Mouse (Mus musculus): Measurements from ENCODE around the gene Fam172a. TPM values are rescaled to one million over a fixed set of nuclear protein-coding genes. Genes with fewer than 3 reads are reported as not detected.

Gene Fam172a
- polyA plus RNA-seq, 1 experiment from 2014 or later = 20.3 TPM

DNA sequence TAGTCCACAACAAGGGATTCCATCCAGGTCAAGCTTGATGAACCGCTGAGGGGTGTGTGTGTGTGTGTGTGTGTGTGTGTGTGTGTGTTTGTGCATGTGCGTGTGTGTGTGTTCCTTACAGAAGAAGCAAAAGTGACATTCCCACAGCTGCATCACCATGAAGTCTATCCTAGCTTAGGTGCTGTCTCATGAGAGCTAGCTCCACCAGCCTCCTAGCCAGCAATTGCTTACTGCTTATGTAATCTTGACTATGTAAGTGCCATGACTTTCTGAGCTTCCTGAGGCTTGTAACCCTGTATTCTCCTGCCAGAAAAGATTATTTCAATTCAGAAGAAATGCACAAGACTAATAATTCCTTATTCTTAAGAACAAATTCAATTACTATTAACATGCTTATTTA, 221.0 kb downstream of the Fam172a start:
- H3K4me3 ChIP-seq (ENCODE audit: low read length) = no peak overlapping the region
- no peak overlapping the region for H3K27ac ChIP-seq (ENCODE audit: low read length)
- H3K9ac ChIP-seq (ENCODE audit: low read depth, low read length) = no peak overlapping the region
- H3K36me3 ChIP-seq (ENCODE audit: control insufficient read depth, insufficient read depth, low read length) = no peaks in the 10 kb centered on the region
- H3K9me3 ChIP-seq (ENCODE audit: control insufficient read depth, low read length) = no peaks in the 10 kb centered on the region
- H3K4me1 ChIP-seq (ENCODE audit: control insufficient read depth, insufficient read depth, low read length) = no peaks in the 10 kb centered on the region
- no peaks in the 10 kb centered on the region for H3K27me3 ChIP-seq (replicated peaks; ENCODE audit: control insufficient read depth, insufficient read depth, low read length)
- 91% methylated on average over 2 of the region's 2 CpGs for WGBS
- ATAC-seq = no peak
- no peak overlapping the region for H3K4me2 ChIP-seq (ENCODE audit: low read depth, low read length)

DNA sequence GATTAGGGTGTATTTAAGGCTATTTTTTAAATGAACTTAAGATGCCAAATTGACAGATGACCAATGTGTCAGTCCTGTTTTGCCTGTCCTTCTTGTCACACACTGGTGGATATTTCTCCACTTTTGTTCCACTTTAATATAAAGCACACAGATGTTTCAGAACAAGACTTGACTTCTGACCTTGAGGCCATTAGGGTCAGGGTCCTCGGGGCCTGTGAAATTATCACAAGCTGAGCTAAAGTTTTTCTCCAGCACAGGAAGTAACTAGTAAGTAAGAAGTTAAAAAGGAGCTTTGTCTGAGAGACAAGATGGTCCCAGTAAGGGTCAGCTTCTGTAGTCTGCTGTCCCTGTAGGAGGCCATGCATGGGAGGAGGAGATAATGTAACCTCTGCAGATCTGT, 255.8 kb downstream of the Fam172a start:
- ATAC-seq = no peak
- 31% methylated on average over 1 of the region's 1 CpGs for WGBS
- no peaks in the 10 kb centered on the region for H3K36me3 ChIP-seq (ENCODE audit: control insufficient read depth, insufficient read depth, low read length)
- H3K27me3 ChIP-seq (replicated peaks; ENCODE audit: control insufficient read depth, insufficient read depth, low read length) = no peaks in the 10 kb centered on the region
- no peaks in the 10 kb centered on the region for H3K9me3 ChIP-seq (ENCODE audit: control insufficient read depth, low read length)
- no peak overlapping the region for H3K9ac ChIP-seq (ENCODE audit: low read depth, low read length)
- no peak overlapping the region for H3K27ac ChIP-seq (ENCODE audit: low read length)
- no peak overlapping the region for H3K4me3 ChIP-seq (ENCODE audit: low read length)
- no peak overlapping the region for H3K4me2 ChIP-seq (ENCODE audit: low read depth, low read length)
- no peaks in the 10 kb centered on the region for H3K4me1 ChIP-seq (ENCODE audit: control insufficient read depth, insufficient read depth, low read length)

DNA sequence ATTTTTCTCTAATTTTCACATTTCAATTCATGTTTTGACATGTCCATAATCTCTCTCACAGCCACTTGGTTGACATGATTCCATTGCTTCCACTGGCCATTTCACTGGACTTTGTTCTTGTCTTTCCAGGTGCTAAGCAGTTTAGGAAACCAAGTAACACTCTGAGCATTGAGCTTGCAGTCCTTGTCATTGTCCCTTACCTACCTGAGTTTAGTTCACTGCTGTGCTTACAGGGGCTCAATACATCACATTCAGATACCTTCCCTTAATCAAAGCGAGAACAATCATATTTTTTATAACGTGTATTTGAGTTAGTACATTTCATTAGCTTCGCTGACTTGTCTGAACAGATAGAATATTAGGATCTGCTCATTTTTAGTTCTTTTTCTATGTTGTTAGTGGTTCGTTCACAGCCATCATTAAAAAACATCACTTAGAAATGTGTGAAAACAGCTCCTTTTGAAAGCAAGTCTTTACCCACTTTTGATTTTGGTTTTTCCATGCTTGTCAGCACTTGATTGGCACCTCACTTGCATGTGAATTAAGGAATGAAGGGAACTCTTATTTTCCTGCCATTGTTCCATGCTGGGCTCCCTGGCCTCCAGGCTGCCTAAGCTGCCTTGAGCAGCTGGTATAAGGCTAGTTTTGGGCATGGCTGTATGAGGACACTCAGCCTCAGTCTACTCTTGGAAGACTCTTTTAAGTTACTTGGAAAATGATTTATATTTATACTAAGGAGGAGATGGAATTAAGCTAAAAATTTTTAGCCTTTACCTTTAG, 257.9 kb downstream of the Fam172a start:
- Histone ChIP-seq H3K36me3 (ENCODE audit: control insufficient read depth, insufficient read depth, low read length) (no peaks in the 10 kb centered on the region), H3K27me3 (replicated peaks; ENCODE audit: control insufficient read depth, insufficient read depth, low read length) (no peaks in the 10 kb centered on the region), H3K4me1 (ENCODE audit: control insufficient read depth, insufficient read depth, low read length) (no peaks in the 10 kb centered on the region), H3K27ac (ENCODE audit: low read length) (no peak overlapping the region), H3K9ac (ENCODE audit: low read depth, low read length) (no peak overlapping the region), H3K4me2 (ENCODE audit: low read depth, low read length) (no peak overlapping the region), H3K9me3 (ENCODE audit: control insufficient read depth, low read length) (no peaks in the 10 kb centered on the region), H3K4me3 (ENCODE audit: low read length) (no peak overlapping the region)
- 86% methylated on average over 4 of the region's 4 CpGs for WGBS
- ATAC-seq = no peak

DNA sequence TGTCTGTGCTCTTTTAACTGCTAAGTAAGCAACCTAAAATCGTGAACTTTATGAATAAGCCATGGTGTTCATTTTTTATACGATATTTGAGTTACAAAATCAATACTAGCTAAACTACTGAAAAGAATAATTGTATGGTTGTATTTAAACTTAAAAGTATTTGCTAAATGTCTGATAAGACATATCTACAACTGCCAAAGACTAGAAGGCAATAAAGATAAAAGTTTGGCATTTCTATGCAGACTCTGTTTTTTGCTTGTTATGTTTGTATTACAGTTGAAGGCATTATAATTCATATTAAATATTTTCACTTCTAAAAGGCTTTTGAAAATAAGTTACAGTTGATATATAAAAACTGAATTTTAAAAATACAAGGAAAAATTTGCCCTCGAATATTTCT, 274.4 kb downstream of the Fam172a start:
- H3K27me3 ChIP-seq (replicated peaks; ENCODE audit: control insufficient read depth, insufficient read depth, low read length) = no peaks in the 10 kb centered on the region
- WGBS = 52% methylated on average over 3 of the region's 3 CpGs
- H3K4me2 ChIP-seq (ENCODE audit: low read depth, low read length) = no peak overlapping the region
- no peak overlapping the region for H3K27ac ChIP-seq (ENCODE audit: low read length)
- H3K9ac ChIP-seq (ENCODE audit: low read depth, low read length) = no peak overlapping the region
- H3K36me3 ChIP-seq (ENCODE audit: control insufficient read depth, insufficient read depth, low read length) = no peaks in the 10 kb centered on the region
- no peaks in the 10 kb centered on the region for H3K9me3 ChIP-seq (ENCODE audit: control insufficient read depth, low read length)
- H3K4me3 ChIP-seq (ENCODE audit: low read length) = no peak overlapping the region
- no peak for ATAC-seq
- H3K4me1 ChIP-seq (ENCODE audit: control insufficient read depth, insufficient read depth, low read length) = no peaks in the 10 kb centered on the region

DNA sequence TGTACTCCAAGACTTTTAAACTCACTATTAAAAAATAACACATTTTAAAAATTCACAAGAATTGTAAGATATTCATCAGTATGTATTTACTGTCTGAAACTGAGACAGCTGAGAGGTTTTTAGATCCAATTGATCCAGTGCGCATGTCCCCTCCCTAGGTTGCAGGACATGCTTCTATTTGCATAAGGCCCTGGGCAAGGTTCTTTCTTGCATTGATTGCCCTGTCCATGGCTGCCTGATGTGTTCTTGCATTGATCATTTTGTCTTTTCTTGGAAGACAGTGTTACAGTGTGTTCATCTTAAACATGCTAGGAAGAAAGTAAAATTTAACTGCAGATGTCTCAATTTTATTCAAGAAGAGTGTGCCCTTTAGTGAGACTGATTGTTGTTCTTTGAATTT, 275.3 kb downstream of the Fam172a start:
- 79% methylated on average over 1 of the region's 1 CpGs for WGBS
- no peaks in the 10 kb centered on the region for H3K9me3 ChIP-seq (ENCODE audit: control insufficient read depth, low read length)
- H3K4me2 ChIP-seq (ENCODE audit: low read depth, low read length) = no peak overlapping the region
- H3K27ac ChIP-seq (ENCODE audit: low read length) = no peak overlapping the region
- no peaks in the 10 kb centered on the region for H3K4me1 ChIP-seq (ENCODE audit: control insufficient read depth, insufficient read depth, low read length)
- no peak for ATAC-seq
- H3K27me3 ChIP-seq (replicated peaks; ENCODE audit: control insufficient read depth, insufficient read depth, low read length) = no peaks in the 10 kb centered on the region
- H3K4me3 ChIP-seq (ENCODE audit: low read length) = no peak overlapping the region
- H3K9ac ChIP-seq (ENCODE audit: low read depth, low read length) = no peak overlapping the region
- H3K36me3 ChIP-seq (ENCODE audit: control insufficient read depth, insufficient read depth, low read length) = no peaks in the 10 kb centered on the region

DNA sequence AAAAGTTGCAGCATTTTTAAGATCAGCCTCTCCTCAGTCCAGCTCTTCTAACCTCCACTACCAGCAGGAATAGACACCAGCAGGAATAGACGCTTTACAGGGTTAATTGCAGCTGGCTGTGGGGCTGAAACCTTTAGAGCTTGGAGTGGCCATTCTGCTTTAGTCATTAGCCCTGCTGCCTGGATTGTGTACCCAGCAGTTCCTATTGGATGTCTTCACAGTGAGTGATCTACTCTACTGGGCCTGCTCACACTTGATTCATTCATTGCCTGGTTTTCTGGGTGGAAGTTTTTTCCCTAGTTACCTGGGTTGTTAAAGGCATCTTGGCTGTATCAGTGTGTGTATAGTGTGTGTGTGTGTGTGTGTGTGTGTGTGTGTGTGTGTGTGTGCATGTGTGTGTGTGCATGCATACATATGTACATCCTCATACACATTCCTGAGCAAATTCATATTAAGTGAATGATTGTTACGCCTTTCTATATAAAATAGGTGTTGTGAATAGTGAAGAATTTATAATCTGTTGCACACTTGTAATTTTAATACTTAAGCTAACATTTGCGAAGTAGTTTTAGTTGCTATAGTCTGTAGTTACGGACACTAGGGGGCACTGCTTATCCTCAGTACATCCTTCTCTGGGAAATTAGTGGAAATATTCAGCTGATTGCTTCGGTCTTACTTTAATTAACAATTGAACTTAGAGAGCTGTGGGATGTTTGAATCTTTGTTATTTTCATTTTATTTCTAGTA, 280.4 kb downstream of the Fam172a start:
- Histone ChIP-seq H3K4me1 (ENCODE audit: control insufficient read depth, insufficient read depth, low read length) (no peaks in the 10 kb centered on the region), H3K36me3 (ENCODE audit: control insufficient read depth, insufficient read depth, low read length) (no peaks in the 10 kb centered on the region), H3K9me3 (ENCODE audit: control insufficient read depth, low read length) (no peaks in the 10 kb centered on the region), H3K27me3 (replicated peaks; ENCODE audit: control insufficient read depth, insufficient read depth, low read length) (no peaks in the 10 kb centered on the region), H3K4me3 (ENCODE audit: low read length) (no peak overlapping the region), H3K27ac (ENCODE audit: low read length) (no peak overlapping the region), H3K4me2 (ENCODE audit: low read depth, low read length) (no peak overlapping the region), H3K9ac (ENCODE audit: low read depth, low read length) (no peak overlapping the region)
- no peak for ATAC-seq
- 33% methylated on average over 5 of the region's 5 CpGs for WGBS

DNA sequence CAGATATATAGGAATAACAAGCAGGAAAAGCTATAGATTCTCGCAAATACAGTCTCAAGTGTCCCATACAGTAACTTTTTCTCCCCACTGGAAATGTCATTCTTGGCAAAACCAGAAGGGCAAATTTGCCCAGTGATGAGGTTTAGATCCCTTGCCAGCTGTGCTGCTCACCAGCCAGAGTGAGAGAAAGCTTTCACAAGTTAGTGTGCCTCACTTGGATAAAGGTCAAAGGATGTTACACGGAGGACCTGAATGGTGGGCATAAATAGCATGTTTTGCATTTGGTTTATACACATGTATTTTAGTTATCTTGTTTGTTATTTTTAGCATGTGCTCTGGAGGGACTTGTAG, 281.0 kb downstream of the Fam172a start:
- Histone ChIP-seq H3K27ac (ENCODE audit: low read length) (no peak overlapping the region), H3K9me3 (ENCODE audit: control insufficient read depth, low read length) (no peaks in the 10 kb centered on the region), H3K27me3 (replicated peaks; ENCODE audit: control insufficient read depth, insufficient read depth, low read length) (no peaks in the 10 kb centered on the region), H3K4me2 (ENCODE audit: low read depth, low read length) (no peak overlapping the region), H3K4me3 (ENCODE audit: low read length) (no peak overlapping the region), H3K36me3 (ENCODE audit: control insufficient read depth, insufficient read depth, low read length) (no peaks in the 10 kb centered on the region), H3K4me1 (ENCODE audit: control insufficient read depth, insufficient read depth, low read length) (no peaks in the 10 kb centered on the region), H3K9ac (ENCODE audit: low read depth, low read length) (no peak overlapping the region)
- no peak for ATAC-seq
- WGBS = 78% methylated on average over 2 of the region's 2 CpGs

DNA sequence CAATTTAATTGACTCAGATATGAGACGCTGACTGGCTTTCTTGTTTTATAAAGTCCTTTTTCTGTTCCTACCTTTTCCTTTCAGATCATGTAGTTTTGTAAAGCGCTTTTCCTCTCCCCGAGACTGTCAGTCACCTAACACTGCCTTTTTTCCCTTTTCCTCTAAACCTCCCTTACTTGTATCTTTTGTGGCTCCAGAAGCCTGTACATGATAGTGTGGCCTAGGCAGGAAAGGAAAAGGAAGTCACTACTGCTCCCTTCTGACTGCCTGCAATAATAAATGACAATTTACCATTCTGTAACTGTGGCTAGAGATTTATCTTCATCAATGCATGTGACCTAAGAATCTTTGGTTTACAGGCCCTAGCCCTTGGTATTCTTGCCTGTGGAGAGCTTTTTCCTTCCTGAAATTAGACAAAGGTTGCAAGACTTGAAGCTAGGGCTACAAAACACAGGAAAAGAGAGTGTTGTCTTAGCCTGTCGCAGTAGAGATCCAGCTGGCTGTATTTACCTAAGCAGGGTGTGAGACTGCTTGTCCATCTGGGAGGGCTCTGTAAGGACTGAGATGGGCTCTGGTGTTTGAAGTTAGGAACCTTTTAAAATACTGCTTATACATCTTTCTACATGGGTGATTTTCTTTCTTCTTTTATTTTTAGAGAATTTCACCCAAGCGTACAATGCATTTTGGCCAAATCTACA, 289.5 kb downstream of the Fam172a start:
- Histone ChIP-seq H3K4me1 (ENCODE audit: control insufficient read depth, insufficient read depth, low read length) (no peaks in the 10 kb centered on the region), H3K36me3 (ENCODE audit: control insufficient read depth, insufficient read depth, low read length) (no peaks in the 10 kb centered on the region), H3K27me3 (replicated peaks; ENCODE audit: control insufficient read depth, insufficient read depth, low read length) (no peaks in the 10 kb centered on the region), H3K9ac (ENCODE audit: low read depth, low read length) (no peak overlapping the region), H3K4me2 (ENCODE audit: low read depth, low read length) (no peak overlapping the region), H3K9me3 (ENCODE audit: control insufficient read depth, low read length) (no peaks in the 10 kb centered on the region), H3K27ac (ENCODE audit: low read length) (no peak overlapping the region), H3K4me3 (ENCODE audit: low read length) (no peak overlapping the region)
- 72% methylated on average over 5 of the region's 5 CpGs for WGBS
- ATAC-seq = no peak

DNA sequence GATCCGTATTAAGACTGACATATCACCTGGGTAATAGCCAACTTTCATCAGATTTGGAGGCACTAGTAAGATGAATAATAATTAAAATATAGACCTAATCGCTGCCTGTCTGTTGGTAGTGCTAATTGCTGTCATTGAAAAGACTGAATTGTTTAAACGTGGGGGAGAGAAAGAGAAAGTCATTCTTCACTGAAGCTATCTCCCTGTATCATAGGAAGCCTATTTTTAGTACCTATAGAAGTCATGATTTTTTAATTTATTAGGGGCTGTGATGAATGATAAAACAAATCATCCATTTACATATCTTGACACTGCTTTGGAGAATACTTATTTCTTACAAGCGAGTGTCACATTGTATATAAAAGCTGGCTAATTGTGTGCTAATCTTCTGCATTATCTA, 302.8 kb downstream of the Fam172a start:
- Histone ChIP-seq H3K4me3 (ENCODE audit: low read length) (no peak overlapping the region), H3K27ac (ENCODE audit: low read length) (no peak overlapping the region), H3K4me2 (ENCODE audit: low read depth, low read length) (no peak overlapping the region), H3K36me3 (ENCODE audit: control insufficient read depth, insufficient read depth, low read length) (no peaks in the 10 kb centered on the region), H3K9me3 (ENCODE audit: control insufficient read depth, low read length) (no peaks in the 10 kb centered on the region), H3K4me1 (ENCODE audit: control insufficient read depth, insufficient read depth, low read length) (no peaks in the 10 kb centered on the region), H3K27me3 (replicated peaks; ENCODE audit: control insufficient read depth, insufficient read depth, low read length) (no peaks in the 10 kb centered on the region), H3K9ac (ENCODE audit: low read depth, low read length) (no peak overlapping the region)
- no peak for ATAC-seq
- WGBS = 74% methylated on average over 4 of the region's 4 CpGs
